Mouse (Mus musculus) CD4-positive helper T cell, adult 2 months (primary cell): Measurements from ENCODE around the gene Prx.

Source experiments
- DNase-seq: peaks from one replicate; pipeline ENCODE4 v3.0.0-alpha.2; 2012; ENCODE audit warnings: low read depth, missing footprints, low spot score

Prx gene

GRCm38 (mm10) chr7:27560291-27560887 lies 61.3 kb downstream of the Prx start:
- DNase-seq = no peak

GRCm38 (mm10) chr7:27560978-27561377 lies 61.9 kb downstream of the Prx start:
- DNase-seq = no peak
